Mouse (Mus musculus): Measurements from ENCODE around the gene Apol6. TPM values are rescaled to one million over a fixed set of nuclear protein-coding genes. Genes with fewer than 3 reads are reported as not detected.

Apol6 gene
- total RNA-seq (2021), result 10 to 100 TPM; 47.8 to 57.9 TPM
- long read RNA-seq, experiment 1, partial matches to known transcripts, result 8 of 31 reads
- long read RNA-seq, experiment 1, other reads (novel, unspliced or antisense), result 19 of 31 reads
- long read RNA-seq, experiment 2, transcript Apol6-206 (5 exons, 2,314 nt), result major isoform, 10 of 56 reads
- long read RNA-seq, experiment 2, partial matches to known transcripts, result 13 of 56 reads
- long read RNA-seq, experiment 2, other reads (novel, unspliced or antisense), result 32 of 56 reads

DNA sequence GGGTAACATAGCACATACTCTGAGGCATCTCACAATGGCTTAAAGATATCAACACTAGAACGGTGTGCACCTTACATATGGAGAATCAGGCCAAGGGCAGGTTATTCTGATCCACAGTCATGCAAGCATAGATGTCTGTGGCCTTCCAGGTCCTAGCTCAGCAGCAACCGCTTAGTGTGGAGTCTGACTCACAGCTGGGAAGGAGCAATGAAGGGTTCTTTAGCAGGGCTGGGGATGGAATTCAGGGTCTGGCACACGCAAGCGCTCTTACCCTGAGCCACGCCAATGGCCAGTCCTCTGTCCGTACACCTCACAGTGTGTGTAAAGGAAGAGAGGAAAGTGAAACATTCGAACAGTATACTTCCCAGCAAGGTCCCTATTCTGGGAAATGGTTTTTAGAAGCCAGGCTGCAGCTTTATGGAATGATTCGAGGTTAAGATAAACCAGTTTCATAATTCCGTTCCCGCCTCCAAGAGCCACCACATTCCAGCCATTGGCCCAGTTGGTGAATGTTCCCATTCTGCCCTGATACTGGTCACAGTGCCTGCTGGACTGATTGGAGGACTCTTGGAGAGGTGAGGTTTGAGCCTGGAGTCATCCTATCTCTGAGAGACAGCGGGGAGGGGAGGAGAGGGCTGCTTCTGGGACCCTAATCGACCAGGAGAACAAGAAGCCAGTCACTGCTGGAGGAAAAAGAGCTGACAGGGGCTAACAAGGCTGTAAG, at the start of gene Apol6:
Apol6 (plus strand) TSS at position 133 of the 724 bp plus-strand sequence.
- DNase-seq, result peak; percentile 44

DNA sequence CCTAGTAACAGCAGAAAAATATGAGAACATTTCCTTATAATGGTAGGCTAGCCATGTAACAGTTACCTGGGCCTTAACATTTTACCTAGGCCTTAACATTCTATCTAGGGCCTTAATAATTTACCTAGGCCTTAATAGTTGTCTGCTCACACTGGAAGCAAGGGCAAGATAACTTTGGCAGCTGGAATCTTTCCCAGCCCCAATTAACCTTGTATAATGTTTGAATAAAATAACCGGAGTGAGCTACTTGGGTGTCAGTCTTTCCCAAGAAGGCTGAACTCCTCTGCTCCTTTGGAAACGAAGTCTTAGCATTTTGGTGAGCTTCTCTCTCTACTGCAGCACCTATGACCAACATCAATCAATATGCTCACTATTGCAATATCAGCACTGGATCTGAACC, 46.5 kb upstream of the Apol6 start:
- no peak for DNase-seq

DNA sequence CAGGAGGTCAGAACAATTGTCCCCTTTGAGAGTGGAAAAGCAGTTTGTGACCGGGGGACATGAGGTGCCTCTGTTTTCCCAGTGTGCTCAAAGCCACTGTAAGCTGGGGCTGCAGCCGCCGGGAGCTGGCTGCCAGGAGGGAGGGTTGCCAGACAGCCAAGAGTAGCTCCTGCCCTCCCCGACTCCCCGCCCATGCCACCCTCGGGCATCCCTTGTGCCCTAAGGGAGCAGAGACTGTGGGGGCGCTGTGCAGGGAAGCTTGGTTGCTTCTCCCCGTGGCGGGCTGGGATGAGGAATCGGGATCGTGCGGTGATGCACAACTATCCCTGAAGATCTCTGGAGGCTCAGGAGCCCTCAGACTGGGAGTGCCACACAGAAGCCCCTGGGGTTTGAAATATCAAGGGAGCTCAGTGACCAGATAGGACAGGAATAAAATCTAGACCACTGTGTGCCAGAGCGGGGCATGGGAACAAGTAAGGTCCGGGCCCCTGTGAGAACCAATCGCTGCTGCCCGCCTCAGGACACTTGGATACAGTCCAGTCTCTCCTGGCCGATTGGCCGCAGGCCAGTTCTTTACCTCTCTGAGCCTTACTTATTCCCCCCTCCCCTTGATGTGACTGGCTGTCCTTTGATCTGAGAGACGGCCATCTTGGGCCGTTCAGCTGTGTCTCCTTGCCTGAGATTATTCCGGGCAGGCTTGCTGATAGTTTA, 45.5 kb upstream of the Apol6 start:
- peak; percentile 62 for DNase-seq

DNA sequence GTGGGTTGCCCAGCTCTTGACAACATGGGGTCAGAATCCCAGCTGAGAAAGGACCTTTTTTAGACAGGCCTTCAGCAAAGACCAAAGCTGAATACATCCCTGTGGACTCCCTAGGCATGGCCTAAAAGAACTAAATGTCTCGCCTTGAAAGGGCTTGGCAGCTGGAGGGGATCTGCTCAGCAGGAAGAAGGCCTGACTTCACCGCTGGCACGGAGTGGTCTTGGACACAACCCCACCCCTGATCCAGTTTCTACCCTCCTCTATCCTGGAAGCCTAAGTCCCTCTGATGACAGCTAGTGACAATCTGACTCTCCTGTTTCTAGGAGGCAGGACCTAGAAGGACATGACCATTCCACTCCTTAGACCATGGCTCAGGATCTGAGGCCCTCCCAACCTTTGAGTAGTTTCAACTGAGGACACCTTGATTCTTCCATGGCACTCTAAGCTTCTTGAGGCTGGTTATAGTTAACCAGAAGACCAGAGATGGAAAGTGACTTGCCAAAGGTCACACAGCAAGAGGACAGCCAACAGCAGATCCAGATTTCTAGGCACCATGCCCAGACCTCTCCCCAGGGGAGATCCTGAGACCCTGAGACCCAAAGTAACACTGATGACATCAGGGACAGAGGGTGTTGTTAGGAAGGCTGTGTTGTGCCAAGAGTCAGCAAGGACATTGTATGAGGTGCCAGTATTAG, 41.2 kb upstream of the Apol6 start:
- peak; percentile 82 for DNase-seq

DNA sequence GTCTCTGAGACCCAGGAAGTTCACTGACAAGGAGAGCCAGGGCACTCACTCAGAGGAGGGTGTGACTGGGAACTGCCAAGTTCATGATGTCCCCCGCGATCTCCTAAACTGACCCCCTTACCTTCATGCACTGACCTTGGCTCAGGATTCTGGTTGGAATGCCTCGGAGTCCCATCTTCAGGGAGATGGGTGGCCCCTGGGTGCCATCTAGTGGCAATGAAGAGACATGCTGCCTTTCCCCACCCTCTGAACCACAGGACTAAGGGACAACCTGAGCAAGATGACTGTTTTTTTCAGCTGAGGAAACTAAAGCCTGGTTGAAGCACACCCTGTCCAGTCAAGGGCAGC, 40.7 kb upstream of the Apol6 start:
- DNase-seq, result peak; percentile 57

DNA sequence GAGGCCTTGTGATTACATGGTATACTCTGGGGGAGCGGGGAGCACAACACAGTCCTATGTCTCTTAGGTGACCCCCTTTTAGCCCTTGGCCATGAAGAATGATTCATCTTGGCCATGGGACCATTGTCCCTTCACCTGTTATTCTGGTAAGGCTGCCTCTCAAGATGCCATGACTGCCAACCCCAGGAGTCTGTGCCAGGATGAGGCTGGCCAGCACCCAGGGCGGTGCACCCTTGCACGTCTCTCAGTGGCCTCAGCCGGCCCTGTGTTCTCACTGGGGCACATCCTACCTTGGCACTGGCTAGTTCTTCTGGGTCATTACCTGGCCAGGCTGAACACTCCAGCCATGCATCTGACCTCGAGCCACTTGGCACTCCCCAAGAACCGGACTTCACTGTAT, 35.7 kb upstream of the Apol6 start:
- peak; percentile 71 for DNase-seq

DNA sequence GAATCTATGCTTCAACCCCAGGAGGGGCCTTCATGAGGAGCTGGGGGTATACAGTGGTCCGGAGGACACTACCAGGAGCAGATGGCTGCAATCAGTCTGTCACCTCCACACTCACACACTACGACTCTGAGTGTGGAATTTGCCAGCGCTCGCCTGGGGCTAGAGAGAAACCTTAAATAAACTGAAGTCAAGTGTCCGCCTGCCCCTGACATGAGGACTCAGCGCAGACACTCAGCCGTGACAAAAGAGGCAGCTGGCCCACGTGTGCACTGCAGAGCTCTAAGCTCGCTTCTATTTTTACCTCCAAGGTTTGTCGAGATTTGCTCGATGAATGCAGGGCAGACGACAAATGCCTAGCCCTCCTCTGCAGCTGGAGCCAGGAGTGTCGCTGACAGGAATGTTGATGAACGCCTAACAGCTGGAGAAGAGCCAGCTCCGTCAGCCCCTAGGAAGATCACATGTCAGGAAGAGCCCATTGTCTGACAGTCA, 30.7 kb upstream of the Apol6 start:
- peak; percentile 45 for DNase-seq

DNA sequence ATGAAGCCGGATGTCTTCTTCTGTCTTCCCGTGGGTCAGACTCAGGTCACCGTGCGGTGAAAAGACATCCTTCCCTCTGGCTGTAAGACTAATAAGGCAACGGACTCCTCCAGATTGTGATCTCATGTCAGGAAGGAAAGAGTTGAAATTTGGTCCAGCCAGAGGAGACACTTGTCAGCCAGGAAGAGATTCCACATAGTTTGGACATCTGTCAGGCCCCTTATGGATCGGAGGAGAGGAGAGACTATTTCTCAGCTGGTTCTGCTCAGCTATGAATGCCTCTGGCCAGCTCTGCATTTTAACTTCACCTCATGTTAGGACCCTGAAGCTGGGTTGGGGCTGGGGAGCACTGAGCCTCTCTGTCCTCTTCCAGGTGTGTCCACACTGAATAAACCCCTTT, 30.1 kb upstream of the Apol6 start:
- no peak for DNase-seq

DNA sequence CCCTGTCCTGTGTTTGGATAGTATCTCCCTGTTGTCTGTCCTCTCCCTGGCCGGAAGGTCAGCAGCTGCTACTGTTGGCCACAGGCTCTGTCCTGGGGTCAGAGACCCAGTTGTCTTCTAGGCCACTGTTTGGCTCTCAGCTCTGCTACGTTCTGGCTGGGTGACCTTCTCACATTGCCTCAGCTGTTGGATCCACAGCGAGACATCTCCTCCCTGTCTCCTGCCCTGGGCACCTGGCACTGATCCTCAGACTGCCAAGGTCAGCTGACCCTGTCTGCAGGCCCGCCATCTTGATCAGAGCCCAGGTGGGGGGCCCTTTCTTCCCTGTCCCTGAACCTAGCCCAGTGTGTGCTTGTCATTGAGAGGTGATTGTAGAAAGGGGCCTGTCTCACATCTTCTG, 29.5 kb upstream of the Apol6 start:
- DNase-seq, result peak; percentile 87

DNA sequence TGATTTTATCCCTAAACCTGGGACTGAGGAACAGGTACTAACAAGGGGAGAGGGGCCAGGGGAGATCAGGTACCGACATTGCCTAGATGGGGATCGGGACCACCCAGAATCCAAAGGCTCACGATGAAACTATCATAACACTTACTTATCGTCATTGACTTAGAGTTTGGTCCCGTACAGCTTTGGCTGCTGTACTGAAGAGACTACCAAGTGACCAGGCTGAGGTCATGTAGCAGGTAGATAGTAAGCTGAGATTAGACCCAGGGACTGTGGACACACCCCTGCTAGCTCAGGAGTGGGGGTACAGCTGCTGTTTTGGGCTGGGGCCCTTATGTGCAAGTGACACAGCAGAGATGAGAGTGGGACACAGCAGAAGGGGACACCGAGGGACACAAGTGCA, 28.0 kb upstream of the Apol6 start:
- no peak for DNase-seq

DNA sequence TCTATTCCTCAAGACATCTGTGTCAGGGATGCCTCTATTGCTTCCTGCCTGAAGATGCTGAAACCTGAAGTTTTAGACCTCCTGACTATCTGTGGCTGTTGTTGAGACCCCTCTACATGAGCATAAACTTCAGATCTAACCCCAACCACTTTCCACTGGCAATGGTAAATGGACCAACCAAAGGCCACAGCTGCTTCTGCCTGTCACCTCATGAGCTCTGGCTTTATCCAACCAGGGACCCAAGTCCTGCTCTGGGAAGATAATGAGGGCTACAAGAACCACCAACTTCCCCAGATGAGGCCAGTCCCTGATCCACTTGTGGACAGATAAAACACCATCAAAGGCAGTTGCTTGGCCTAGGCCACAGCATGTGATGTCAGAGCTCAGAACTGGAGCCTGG, 26.6 kb upstream of the Apol6 start:
- DNase-seq, result no peak

DNA sequence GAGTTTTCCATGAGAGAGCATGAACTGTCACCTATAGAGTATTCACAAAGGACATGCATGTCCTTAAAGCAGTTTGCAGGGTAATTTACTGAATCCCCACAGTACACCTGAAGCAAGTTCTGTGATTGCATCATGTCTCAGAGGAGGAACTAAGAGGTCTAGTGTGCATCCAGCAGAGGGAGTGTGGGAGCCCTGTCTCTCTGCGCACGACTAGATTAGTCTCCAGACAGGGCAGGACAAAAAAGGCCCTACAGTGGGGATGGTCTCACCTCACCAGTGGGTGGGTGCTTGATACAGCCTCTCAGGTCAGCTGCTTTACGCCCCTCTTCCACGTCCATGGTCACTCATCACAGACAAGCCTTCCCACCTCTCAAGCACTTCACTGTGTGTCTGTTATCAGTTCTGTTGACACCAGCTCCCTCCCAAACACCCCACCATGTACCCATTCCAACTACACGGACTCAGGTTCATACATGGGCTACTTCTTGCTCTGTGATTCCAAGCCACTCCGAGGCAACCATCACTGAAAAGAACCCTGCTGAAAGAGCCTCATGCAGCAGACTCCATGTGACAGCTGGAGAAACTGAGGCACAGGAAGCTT, 25.7 kb upstream of the Apol6 start:
- no peak for DNase-seq

DNA sequence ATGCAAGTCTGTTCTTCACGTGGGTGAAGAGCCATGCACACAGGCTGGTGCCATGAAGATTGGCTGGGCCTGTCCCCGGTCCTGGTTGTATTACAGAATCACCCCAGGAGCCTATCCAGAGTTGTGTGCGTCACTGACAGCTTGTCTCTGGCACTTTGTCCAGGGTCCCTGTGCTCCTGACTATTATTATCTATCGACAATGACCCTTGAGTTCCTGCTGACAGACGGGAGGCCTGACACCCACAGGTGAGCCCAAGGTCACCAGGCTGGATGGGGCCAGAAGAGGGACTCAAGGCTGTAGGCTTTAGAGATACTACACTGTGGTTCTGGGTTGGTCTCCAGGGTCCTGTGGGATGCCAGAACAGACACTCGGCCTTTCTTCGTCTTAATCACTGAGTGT, 25.0 kb upstream of the Apol6 start:
- DNase-seq, result no peak

DNA sequence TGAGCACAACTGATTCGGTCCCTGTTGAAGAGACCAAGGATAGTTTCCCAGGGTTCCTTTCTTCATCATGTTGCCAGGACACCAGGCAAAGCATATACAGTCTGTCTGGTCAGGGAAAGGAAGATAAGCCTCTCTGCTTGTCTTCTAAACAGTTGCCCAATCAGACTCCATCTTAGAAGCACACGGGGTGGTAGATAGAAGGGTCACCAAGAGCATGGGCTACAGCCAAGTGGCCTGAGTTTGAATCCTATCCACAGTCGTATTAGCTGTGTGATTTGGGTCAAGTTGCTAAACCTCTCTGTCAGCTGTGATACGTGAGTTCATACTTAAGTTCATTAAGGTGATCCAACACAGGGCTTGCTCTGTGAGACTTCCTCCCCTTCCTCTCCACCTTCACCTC, 24.4 kb upstream of the Apol6 start:
- DNase-seq, result no peak

DNA sequence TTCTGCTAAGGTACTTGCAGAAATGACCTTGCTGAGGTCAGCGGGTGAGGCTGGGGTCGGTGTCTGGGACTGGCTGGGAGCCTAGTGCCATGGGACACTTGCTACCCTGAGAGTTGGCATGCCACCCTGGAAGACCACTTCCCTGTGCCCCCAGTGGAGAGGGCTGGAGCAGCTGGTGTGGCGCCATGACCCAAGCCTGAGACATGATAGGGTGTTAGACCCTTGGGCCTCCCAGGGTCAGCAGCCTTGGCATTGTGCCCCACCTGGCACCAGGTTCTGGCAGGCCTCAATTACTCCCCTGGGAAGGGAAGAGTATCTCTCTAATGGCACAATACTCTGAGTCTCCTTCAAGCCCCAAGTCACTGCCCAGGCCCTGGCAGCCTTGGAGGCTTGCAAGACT, 23.5 kb upstream of the Apol6 start:
- DNase-seq, result peak; percentile 70

DNA sequence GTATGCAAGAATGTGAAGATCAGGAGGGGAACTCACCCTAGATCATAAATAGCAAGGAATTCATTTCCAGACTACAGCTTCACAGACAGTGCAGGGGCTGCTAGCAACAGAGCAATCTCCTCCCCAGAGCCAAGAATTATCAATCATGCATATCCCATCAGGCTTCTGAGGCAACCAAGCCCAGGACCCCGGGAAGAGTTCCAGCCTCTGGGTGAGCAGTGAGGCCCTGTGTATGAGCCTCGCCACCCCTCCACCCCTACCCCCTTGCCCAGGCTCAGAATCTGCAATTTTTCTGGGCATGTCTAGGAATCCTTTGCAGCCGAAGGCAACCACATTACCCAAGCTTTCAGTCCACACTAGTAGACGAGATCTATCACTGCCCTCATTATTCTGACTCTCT, 22.7 kb upstream of the Apol6 start:
- no peak for DNase-seq

DNA sequence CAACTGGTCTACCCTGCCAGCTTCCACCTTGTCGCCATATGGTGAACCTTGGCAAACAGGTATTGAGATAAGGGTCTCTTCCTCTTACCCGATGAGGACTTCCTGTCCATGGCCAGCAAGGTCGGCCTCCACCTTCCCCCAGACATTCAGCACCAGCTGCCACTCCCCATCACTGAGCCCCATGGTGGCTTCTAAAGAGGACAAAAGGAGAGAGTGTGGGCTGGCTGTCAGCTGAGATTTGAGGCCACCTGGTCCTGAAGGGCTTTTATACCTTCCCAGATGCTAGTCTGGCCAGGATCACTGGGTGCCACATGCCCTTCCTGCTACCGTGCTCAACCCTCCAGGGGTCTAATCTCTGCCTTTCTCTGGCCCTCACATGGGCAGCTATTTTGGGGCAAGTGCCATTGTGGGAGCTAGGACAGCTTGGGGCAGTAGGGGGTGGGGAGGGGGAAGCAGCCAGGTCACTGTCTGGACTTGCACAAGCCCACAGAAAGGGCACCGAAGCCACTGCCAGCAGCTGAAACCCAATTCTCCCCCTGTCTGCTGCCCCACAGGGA, 22.1 kb upstream of the Apol6 start:
- DNase-seq, result peak; percentile 83

DNA sequence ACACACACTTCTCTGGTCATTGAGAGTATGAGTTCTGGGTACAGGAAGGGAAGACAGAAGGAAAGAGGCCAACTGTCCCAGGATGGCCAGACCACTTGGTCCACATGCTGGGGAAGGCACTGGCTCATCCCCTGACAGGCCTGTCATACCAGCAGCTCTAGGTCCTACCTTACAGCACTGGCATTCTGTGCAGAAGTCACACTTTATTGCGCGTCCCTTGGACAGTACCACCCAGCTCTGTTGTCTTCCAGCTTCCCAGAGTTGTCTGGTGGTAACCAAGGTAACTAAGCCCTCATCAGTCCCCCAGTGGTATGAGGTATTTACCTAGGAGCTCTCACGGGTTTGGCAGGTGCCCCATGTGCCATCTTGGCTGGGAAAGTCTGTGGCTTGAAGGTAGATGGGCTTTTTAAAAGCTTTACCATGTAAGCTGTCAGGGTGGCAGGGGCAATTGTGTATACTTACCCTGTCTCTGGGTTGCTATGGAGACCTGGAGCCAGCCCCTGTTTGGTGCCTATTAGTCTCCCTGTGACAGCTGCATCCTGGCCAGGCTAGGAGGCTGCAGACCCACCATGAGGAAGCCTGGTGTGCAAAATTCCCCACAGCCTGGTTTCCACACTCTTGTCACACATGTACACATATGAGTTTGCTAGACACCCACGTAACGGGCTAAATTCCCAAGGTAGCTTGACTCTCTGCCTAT, 18.5 kb upstream of the Apol6 start:
- no peak for DNase-seq

DNA sequence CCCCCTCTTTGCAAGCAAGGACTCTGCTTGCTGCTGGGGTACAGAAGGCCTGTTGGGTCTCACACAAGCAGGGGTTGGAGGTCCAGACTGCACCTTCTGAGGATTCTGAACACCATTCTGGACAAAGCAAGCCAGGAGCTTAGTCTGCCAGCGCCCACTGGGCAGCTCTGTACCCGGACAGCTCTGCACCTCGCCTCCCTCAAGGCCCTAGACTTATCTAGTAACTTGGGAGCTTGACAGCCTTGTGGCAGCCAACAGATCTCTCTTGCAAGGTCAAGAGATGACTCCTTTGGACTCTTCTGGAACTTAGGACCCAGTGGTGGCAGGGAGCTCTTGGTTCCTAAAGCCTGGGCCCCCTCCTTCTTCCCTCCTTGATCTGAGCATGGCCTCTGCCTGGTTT, 17.4 kb upstream of the Apol6 start:
- DNase-seq, result no peak

DNA sequence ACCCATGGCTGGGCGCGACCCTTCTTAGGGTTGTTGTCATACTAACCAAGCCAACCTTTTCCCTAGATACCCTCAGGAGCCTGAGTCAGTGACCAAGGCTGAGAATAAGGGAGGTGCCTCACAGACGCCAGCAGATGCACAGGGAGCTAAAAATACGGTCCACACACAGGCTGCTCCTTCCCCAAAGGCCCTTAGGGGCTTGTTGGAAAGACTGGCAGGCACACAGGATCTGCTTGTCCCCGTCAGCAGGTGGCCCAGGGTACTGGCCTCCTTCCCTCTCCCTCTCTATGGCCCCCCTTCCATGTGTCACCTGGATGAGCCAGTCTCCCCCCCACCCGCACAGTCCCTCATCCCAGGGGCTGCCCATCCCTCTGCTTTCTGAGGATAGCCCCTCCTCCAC, 16.9 kb upstream of the Apol6 start:
- DNase-seq, result peak; percentile 56

DNA sequence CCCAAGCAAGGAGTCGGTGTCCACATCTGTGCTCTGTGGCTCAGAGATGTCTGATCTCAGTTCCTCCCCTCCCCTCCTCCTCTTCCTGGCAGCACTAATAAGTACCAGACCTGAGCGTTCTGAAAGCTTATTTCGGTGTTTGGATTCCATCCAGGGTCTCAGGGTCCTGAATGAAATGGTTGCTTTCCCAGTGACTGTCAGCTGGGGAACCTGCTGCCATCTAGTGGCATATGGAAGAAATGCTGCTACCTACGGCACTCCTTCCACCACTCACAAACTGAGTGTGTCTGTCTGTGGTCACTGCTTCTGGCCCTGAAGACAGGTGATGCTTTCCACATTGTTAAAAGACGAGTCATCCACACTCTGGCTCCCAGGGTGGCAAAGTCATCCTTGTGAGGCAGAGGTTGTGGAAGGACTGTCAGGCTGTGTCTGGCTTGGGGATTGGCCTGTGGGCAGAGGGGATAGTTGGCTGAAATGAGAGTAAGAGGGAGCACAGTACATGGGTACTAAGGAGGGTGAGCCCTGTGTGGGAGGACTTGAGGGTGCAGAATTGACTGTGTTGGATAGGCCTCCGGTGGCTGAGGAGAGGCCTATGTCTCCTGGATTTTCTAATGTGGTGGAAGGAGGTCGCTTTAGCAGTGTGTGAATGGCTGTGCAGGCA, 15.1 kb upstream of the Apol6 start:
- peak; percentile 68 for DNase-seq
